Mouse (Mus musculus) kidney, adult 2 months (tissue): Measurements from ENCODE around the gene Gm35315.

Experiments used
- CTCF ChIP-seq: fragments of 200-500 bp; conservative IDR thresholded peaks from 2 replicates; pipeline ENCODE4 v1.5.1; 2011; ENCODE audit warnings: low read depth, mild to moderate bottlenecking, control low read depth, low read length, moderate library complexity, mixed read lengths; ENCODE audit not compliant: insufficient read depth, insufficient read length
- POLR2A ChIP-seq: fragments of 200-500 bp; IDR thresholded peaks from one replicate; pipeline ENCODE4 v1.6.1; 2011; ENCODE audit warnings: low read depth, low read length, control low read depth

GRCm38 (mm10) chr5:110086161-110086866 is 7.9 kb downstream of the Gm35315 start:
- TF ChIP-seq POLR2A (no peak), CTCF (no peak)
